Mouse (Mus musculus) heart, adult 18-20 months (tissue): Measurements from ENCODE around the gene Tedc2. TPM values are rescaled to one million over a fixed set of nuclear protein-coding genes. Genes with fewer than 3 reads are reported as not detected.
A peak's percentile ranks its signal among the peaks of the same experiment; 100 is the strongest.

ENCODE experiments used
- DNase-seq, 2 experiments: peaks; one replicate each; pipeline ENCODE4 v3.0.0; 2021 to 2022; ENCODE audit warnings: mixed read lengths in 1 of 2
- microRNA-seq, 2 experiments: library from miRNA; unstranded; fragments of <30 nt; microRNA quantifications; one replicate each; pipeline ENCODE4 v1.2.0; 2022
- total RNA-seq, 2 experiments: library from RNA; stranded (reverse); gene quantifications; 2 replicates each; pipeline ENCODE4 v1.2.3; 2021

Tedc2 gene
- total RNA-seq, 2 experiments from 2014 or later: 1.9 to 3.0 TPM

DNA sequence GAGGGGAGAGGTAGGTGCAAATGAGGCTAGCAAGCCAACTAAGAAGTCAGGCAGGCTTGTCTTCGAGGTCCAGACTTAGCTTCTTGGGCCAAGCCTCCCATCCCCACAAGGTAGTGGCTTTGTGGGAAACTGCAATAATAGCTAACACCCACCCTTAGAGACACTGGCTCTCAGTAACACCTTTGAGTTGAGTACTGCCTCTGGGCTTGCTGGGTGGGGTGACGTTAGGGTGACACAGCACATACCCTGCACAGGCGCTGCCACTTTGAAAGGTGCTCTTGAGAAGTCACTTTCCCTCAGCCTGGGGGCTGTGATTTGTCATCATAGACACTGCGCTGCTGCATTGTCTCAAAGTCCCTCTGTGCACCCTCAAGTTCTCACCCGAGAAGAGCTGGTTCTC lies 26.9 kb downstream of the Tedc2 start:
- no peak for DNase-seq

DNA sequence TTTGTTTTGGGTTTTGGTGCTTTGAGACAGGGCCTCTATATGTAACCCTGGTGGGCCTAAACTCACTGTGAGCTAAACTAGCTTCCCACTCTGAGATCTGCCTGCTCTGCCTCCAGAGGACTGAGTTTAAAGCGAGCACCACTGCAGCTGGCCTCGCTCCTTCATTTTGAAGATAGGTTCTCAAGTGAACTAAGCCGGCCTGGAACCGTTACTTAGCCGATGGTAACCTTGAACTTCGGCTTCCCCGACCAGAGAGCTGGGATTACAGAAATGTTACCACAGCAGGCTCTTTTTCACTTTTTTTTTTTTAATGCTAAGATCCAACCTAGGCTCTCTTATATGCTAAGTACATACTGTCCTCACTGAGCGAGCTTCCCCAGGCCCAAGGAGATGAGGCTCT lies 27.4 kb downstream of the Tedc2 start:
- no peak for DNase-seq

DNA sequence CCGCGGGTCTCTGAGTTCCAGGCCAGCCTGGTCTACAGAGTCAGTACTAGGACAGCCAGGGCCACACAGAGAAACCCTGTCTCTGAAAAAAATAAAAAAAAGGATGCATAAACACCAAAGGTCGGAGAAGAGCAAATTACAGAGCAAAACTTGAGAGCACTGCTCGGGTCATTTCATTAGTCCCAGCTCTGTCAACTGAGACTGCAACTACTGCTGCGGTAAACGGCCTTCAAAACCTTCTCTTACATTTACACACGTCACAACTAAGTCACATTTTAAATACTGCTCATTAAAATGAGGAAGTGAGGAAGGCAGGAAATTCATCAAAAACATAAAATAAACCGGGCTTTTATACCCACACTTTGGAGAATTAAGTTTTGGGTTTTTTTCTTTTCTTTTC lies 27.8 kb downstream of the Tedc2 start:
- no peak for DNase-seq

- no peak for DNase-seq
Observed at GRCm38 (mm10) chr17:24191481-24191880, 29.2 kb downstream of the Tedc2 start.

DNA sequence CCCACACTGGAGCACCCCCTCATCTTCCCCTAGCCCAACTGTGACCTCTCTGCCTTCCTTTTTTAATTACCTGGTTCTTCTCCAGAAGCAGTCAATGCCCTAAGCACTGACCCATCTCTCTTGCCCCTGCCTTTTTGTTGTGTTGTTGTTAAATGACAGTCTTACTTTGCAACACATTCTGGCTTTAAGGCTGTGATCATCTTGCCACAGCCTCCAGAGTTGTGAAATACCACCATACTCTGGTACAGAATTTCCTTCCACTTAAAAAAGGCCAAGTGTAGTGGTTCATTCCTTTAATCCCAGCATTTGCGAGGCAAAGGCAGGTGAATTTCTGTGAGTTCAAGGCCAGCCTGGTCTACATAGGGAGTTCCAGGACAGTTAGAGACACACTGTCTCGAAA lies 29.7 kb downstream of the Tedc2 start:
- DNase-seq: no peak

DNA sequence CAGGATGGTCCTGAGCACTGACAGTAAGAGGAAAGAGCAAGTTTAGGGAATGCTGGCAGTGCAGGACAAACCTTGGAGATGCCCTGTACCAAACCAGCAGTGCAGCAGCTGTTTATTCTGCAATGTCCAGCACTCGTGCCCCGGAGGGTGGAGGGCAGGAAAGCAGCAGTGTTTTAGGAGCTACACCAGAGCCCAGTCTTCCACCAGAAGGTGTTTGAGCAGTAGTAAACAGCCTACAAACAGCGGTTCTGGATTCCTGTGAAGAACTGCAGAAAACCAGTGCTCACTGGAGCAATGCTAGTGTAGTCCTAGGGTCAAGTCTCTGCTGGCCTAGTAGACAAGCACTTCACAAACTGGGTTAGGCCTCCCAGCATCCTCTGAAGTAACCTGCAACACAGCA lies 46.4 kb downstream of the Tedc2 start:
- DNase-seq: no peak

DNA sequence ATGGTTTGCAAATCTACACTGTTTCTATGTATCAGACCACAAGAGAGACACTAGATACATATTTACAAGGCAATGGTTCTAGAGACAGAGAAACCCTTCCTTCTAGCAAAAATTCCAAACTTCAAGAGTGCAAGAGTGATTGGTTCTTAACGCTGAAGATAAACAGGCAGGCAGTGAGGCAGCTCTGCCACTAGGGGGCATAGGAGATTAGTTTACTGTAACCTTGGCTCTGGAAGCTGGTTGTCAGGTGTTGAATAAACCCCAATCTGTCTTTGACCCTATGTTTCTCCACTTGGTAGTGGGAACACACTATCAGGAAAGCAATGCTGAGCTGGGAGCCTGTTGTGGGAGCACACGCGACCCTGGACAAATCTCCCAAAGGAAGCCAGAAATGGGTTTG lies 47.2 kb downstream of the Tedc2 start:
- peak; percentile 56 to 82 for DNase-seq

- no peak for DNase-seq
Observed at GRCm38 (mm10) chr17:24171738-24172137, 48.9 kb downstream of the Tedc2 start.

DNA sequence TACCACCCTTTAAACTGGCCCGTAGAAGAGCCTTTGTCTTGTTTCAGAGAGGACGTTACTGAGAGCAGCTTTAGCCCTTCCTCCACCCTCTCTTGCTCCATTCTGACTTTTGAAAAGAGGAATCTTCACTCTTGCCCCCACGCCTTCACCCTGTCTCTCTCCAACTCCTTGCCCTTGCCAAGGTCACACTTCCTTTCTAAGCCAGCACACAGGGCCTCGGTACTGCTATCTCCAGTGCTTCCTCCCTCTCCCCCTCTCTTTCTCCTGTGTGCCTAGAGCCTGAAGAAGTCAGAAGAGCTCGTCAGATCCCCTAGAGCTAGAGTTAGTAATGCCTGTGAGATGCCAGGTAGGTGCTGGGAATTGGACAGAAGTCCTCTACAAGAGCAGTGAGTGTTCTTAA lies 49.9 kb downstream of the Tedc2 start:
- DNase-seq: no peak

DNA sequence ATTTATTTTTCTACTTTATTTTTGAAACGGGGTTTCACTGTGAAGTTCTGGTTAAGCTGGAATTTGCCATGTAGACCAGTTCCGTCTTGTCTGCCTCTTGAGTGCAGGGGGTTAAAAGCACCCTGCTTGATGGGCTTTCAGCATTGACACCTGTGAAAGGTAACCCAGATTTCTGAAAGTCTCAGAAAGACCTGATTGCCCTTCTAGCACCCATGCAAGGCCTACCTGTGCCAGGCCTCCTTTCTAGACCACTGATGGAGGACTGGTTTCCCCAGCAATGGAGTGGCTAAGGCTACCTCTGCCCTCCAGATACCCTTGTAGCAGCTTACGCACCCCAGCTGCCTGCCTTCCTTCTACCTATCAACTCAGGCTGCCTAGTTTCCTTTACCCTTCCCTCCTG lies 50.5 kb downstream of the Tedc2 start:
- DNase-seq: no peak

- peak; percentile 95 to 97 for DNase-seq
Observed at GRCm38 (mm10) chr17:24169317-24170065, 51.2 kb downstream of the Tedc2 start, which contains the start of gene Atp6v0c. Atp6v0c (minus strand) TSS chr17:24169702.

GRCm38 (mm10) chr17:24168590-24169277 lies 51.9 kb downstream of the Tedc2 start:
- DNase-seq: peak; percentile 53 to 58

DNA sequence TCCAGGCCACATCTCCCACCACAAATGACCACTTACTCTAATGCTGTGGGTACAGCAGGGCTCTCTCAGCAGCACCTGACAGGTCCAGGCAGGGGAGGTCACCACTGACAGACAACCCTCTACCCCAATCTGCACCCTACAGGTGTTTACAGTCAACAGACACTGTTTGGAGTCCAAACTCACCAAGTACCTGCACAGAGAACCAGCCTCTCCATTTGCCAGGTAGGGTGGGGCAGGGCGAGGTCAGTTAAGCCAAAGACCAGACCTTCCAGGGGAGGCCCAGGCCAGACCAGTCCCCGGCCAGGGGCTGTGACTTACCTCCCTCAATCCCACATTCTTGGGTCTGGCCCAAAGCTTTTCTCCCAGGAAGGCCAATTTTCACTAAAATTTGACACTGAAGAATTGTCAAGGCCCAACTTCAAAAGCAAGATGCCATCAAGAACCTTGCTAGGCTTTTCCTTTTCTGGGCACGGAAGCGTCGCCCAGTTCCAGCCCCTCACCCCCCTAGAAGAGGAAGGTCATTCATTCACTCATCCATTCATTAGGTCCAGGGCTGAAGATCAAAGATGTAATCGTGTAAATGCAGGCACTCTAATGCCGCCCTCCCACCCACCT lies 52.7 kb downstream of the Tedc2 start:
- DNase-seq: no peak

DNA sequence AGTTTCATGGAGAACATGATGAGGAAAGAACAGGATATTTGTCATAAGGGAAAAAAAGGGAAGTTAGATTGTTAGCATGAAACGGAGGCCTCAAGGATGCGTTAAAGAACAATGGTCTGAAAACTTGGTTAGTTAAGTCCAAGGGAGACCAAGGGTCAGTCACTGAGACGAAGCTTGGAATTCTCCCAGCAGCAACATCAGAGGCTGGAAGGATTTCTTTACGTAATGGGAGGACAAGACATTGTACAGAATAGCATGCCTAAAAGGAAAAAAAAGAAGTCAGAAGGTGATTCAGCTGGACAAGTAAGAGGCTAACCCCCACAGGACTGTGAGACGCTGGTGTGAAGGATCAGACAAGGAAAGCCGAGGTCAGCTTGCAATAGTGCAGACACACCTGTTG lies 53.5 kb downstream of the Tedc2 start:
- no peak for DNase-seq

Small RNAs within 50 kb of the gene (microRNA-seq; reads per million reads assigned to microRNA genes)
- gene Mir5134: 1.9 to 2.7 reads per million in 2 experiments
- gene Mir6965: 0 to 0.38 reads per million in 2 experiments

Other genes starting within 250 kb of the Tedc2 start
- gene Prss30, start 240.3 kb downstream of the Tedc2 start, total RNA-seq: not detected
- not detected for gene Prss22, start 222.8 kb downstream of the Tedc2 start, total RNA-seq
- gene Prss27, start 182.7 kb downstream of the Tedc2 start, total RNA-seq: not detected
- 1 to 10 TPM; 7.5 to 7.8 TPM for gene Kctd5, start 147.4 kb downstream of the Tedc2 start, total RNA-seq
- gene Pdpk1, start 69.9 kb downstream of the Tedc2 start, total RNA-seq: 10 to 100 TPM; 39.7 to 41.1 TPM
- gene Amdhd2, start 57.1 kb downstream of the Tedc2 start, total RNA-seq: 10 to 100 TPM in 1 of 2 experiments, 1 to 10 TPM in 1; 8.3 to 13.5 TPM
- gene Atp6v0c, start 51.1 kb downstream of the Tedc2 start, total RNA-seq: 100 to 1,000 TPM; 241 to 255 TPM
- 10 to 100 TPM; 12.3 to 14.4 TPM for gene Tbc1d24, start 15.3 kb downstream of the Tedc2 start, total RNA-seq
- under 1 TPM; 0.67 to 0.72 TPM for gene Ntn3, start 11.3 kb downstream of the Tedc2 start, total RNA-seq
- under 1 TPM; 0.62 to 0.65 TPM for gene Ccnf, start 30.6 kb upstream of the Tedc2 start, total RNA-seq
- gene Abca17, start 130.2 kb upstream of the Tedc2 start, total RNA-seq: under 1 TPM in 1 of 2 experiments, not detected in 1; 0.05 TPM
- gene Abca3, start 131.1 kb upstream of the Tedc2 start, total RNA-seq: 10 to 100 TPM; 11.1 to 13.1 TPM
- gene Rnps1, start 193.7 kb upstream of the Tedc2 start, total RNA-seq: 10 to 100 TPM; 60.6 to 64.6 TPM
- gene Eci1, start 205.8 kb upstream of the Tedc2 start, total RNA-seq: 100 to 1,000 TPM; 472 to 487 TPM
- 1 to 10 TPM in 1 of 2 experiments, under 1 TPM in 1; 0.69 to 1.5 TPM for gene Dnase1l2, start 222.3 kb upstream of the Tedc2 start, total RNA-seq
- 10 to 100 TPM in 1 of 2 experiments, 1 to 10 TPM in 1; 9.8 to 10.1 TPM for gene E4f1, start 249.5 kb upstream of the Tedc2 start, total RNA-seq
- gene Pgp, start 249.5 kb upstream of the Tedc2 start, total RNA-seq: 10 to 100 TPM; 40.1 to 43.5 TPM